ENCODE assay signal across 19 mouse cellular contexts in the genomic region with DNA sequence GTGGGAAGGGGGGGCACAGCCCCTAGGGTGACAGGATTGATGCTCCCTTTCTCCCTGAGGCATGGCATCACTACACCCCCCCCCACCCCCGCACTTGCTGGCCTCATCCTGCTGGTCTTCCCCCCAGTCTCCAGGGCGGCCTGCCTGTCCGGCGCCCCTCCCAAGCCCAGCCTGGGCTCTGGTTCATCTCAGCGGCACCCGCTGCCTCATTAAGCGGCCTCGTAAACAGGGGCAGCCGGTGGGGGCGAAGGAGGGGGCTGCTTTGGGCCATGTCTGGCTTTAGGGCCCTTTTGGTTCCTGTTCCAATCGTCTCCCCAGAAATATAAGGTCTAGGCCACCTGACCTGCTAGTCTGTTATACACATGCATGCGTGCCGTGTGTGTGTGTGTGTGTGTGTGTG. TPM values are rescaled to one million over a fixed set of nuclear protein-coding genes. Genes with fewer than 3 reads are reported as not detected.
DNase-seq lines count a peak whose midpoint lies in the region; ATAC-seq lines count a peak whose summit lies in the region.
"Had no signal": no experiment of that assay in that cellular context is flagged by ENCODE, and none has a peak within 500 bp of the region (broad histone marks: within the 10 kb centered on the region; RNA-seq: fewer than 3 reads in every experiment).

No protein-coding gene starts in this region.

- peak overlapping the region; percentile 44; the same call in 1 of the 2 replicates for H3K27ac ChIP-seq in forebrain, embryonic 10.5 days
- H3K27ac ChIP-seq in forebrain, embryonic 15.5 days (replicated peaks), result no peak overlapping the region
- peak overlapping the region; percentile 89 for H3K27ac ChIP-seq in kidney, embryonic 15.5 days

- DNase-seq in forebrain, embryonic 10.5 days (ENCODE audit: extremely low spot score, low spot score), result no peak
- DNase-seq in kidney, adult 18-20 months, result no peak
- DNase-seq in urinary bladder, adult 2 months (ENCODE audit: low spot score), result peak; percentile 34
- no peak for DNase-seq in urinary bladder, adult 18-20 months (ENCODE audit: low spot score in 2 of 2)
- no peak for DNase-seq in layer of hippocampus, postnatal 10 days (ENCODE audit: low spot score in 2 of 2)
- no peak for DNase-seq in ovary, postnatal 14 days (ENCODE audit: low spot score)
- DNase-seq: cerebellum, postnatal 10 days; gastrocnemius, postnatal 36 days; lung, adult 2 months; lung, postnatal 36 days; retina, postnatal 1 day; right cerebral cortex, postnatal 4 days; thymus, postnatal 25 days had no signal

- WGBS in forebrain, embryonic 10.5 days, result 58% methylated on average over 13 of the region's 13 CpGs
- whole genome bisulfite sequencing in forebrain, embryonic 15.5 days, result 50% methylated on average over 13 of the region's 13 CpGs
- WGBS in kidney, embryonic 15.5 days, result 48% methylated on average over 13 of the region's 13 CpGs

- H3K9ac ChIP-seq in forebrain, embryonic 15.5 days (replicated peaks), result no peak overlapping the region
- no peak overlapping the region for H3K9ac ChIP-seq in kidney, embryonic 15.5 days

- no peak for ATAC-seq in forebrain, embryonic 15.5 days (replicated peaks)
- ATAC-seq in kidney, embryonic 15.5 days (replicated peaks; ENCODE audit: low FRiP score), result no peak

- H3K4me1 ChIP-seq in forebrain, embryonic 10.5 days, result peaks cover 91% of the 10 kb centered on the region
- peaks cover 34% of the 10 kb centered on the region for H3K4me1 ChIP-seq in forebrain, embryonic 15.5 days
- peaks cover 68% of the 10 kb centered on the region for H3K4me1 ChIP-seq in kidney, embryonic 15.5 days

- peaks cover 63% of the 10 kb centered on the region for H3K27me3 ChIP-seq in forebrain, embryonic 10.5 days (ENCODE audit: poor library complexity, severe bottlenecking)
- no peaks in the 10 kb centered on the region for H3K27me3 ChIP-seq in forebrain, embryonic 15.5 days
- peaks cover 21% of the 10 kb centered on the region for H3K27me3 ChIP-seq in kidney, embryonic 15.5 days

- H3K4me3 ChIP-seq in forebrain, embryonic 10.5 days, result no peak overlapping the region
- H3K4me3 ChIP-seq in forebrain, embryonic 15.5 days, result no peak overlapping the region
- H3K4me3 ChIP-seq in kidney, embryonic 15.5 days (replicated peaks), result no peak overlapping the region
- H3K4me3 ChIP-seq: erythroblast, embryonic 14.5 days; heart, embryonic 12.5 days had no signal

- no peak overlapping the region for H3K4me2 ChIP-seq in forebrain, embryonic 15.5 days (replicated peaks)
- H3K4me2 ChIP-seq in kidney, embryonic 15.5 days, result no peak overlapping the region

- peaks cover 88% of the 10 kb centered on the region for H3K36me3 ChIP-seq in forebrain, embryonic 10.5 days (replicated peaks)
- peaks cover 10% of the 10 kb centered on the region for H3K36me3 ChIP-seq in forebrain, embryonic 15.5 days
- H3K36me3 ChIP-seq in kidney, embryonic 15.5 days, result peaks cover 9% of the 10 kb centered on the region; the same call in 1 of the 2 replicates

- H3K9me3 ChIP-seq in forebrain, embryonic 10.5 days, result no peaks in the 10 kb centered on the region
- no peaks in the 10 kb centered on the region for H3K9me3 ChIP-seq in forebrain, embryonic 15.5 days
- H3K9me3 ChIP-seq in kidney, embryonic 15.5 days (replicated peaks), result no peaks in the 10 kb centered on the region
- H3K9me3 ChIP-seq: heart, embryonic 12.5 days had no signal

RNA-seq across cellular contexts. Expression of a gene that starts 19.4 kb away (rescaled TPM):
- 19.7 and 21.3 TPM in 2 replicates for polyA plus RNA-seq in forebrain, embryonic 10.5 days (2016; fragmentation: Nextera tagmentation; extraction: Ambion mirVana)
- 58.3 and 66.4 TPM in 2 replicates for polyA plus RNA-seq in forebrain, embryonic 15.5 days (2015; fragmentation: Nextera tagmentation; extraction: Ambion mirVana)
- 19.1 and 22.6 TPM in 2 replicates for polyA plus RNA-seq in kidney, embryonic 15.5 days (2015; fragmentation: Nextera tagmentation; extraction: Ambion mirVana)
- 165 and 187 TPM in 2 replicates for polyA plus RNA-seq in urinary bladder, adult 2 months (2012; rRNA removed)
- 10 to 100 TPM; 63.4 to 66.5 TPM for total RNA-seq in layer of hippocampus, postnatal 10 days (2021)
- total RNA-seq: neutrophil, adult 5-6 weeks had no signal

RNA-seq across cellular contexts. Expression of a gene that starts 37.3 kb away (rescaled TPM):
- 19.4 and 21.9 TPM in 2 replicates for polyA plus RNA-seq in forebrain, embryonic 10.5 days (2016; fragmentation: Nextera tagmentation; extraction: Ambion mirVana)
- 15.8 and 16.6 TPM in 2 replicates for polyA plus RNA-seq in forebrain, embryonic 15.5 days (2015; fragmentation: Nextera tagmentation; extraction: Ambion mirVana)
- 19.8 and 22.1 TPM in 2 replicates for polyA plus RNA-seq in kidney, embryonic 15.5 days (2015; fragmentation: Nextera tagmentation; extraction: Ambion mirVana)
- polyA plus RNA-seq in urinary bladder, adult 2 months (2012; rRNA removed), result 28.6 and 49.0 TPM in 2 replicates
- total RNA-seq in layer of hippocampus, postnatal 10 days (2021), result 10 to 100 TPM; 64.7 to 65.0 TPM
- total RNA-seq: MEL; neutrophil, adult 5-6 weeks had no signal
- polyA plus RNA-seq: erythroblast, embryonic 14.5 days had no signal

RNA-seq across cellular contexts. Expression of a gene that starts 40.2 kb away (rescaled TPM):
- polyA plus RNA-seq in forebrain, embryonic 10.5 days (2016; fragmentation: Nextera tagmentation; extraction: Ambion mirVana), result 82.0 and 90.0 TPM in 2 replicates
- 23.8 and 26.4 TPM in 2 replicates for polyA plus RNA-seq in forebrain, embryonic 15.5 days (2015; fragmentation: Nextera tagmentation; extraction: Ambion mirVana)
- 137 and 157 TPM in 2 replicates for polyA plus RNA-seq in kidney, embryonic 15.5 days (2015; fragmentation: Nextera tagmentation; extraction: Ambion mirVana)
- 77.4 and 78.3 TPM in 2 replicates for polyA plus RNA-seq in urinary bladder, adult 2 months (2012; rRNA removed)
- 10 to 100 TPM; 23.2 to 24.5 TPM for total RNA-seq in layer of hippocampus, postnatal 10 days (2021)

RNA-seq across cellular contexts. Expression of a gene that starts 53.8 kb away (rescaled TPM):
- 97.3 and 98.1 TPM in 2 replicates for polyA plus RNA-seq in forebrain, embryonic 10.5 days (2016; fragmentation: Nextera tagmentation; extraction: Ambion mirVana)
- 58.0 and 70.0 TPM in 2 replicates for polyA plus RNA-seq in forebrain, embryonic 15.5 days (2015; fragmentation: Nextera tagmentation; extraction: Ambion mirVana)
- 76.2 and 83.6 TPM in 2 replicates for polyA plus RNA-seq in kidney, embryonic 15.5 days (2015; fragmentation: Nextera tagmentation; extraction: Ambion mirVana)
- 32.6 and 40.5 TPM in 2 replicates for polyA plus RNA-seq in urinary bladder, adult 2 months (2012; rRNA removed)
- 10 to 100 TPM; 27.7 to 34.4 TPM for total RNA-seq in layer of hippocampus, postnatal 10 days (2021)
